Mouse (Mus musculus) granulocyte monocyte progenitor cell, adult 5-6 weeks (primary cell): ENCODE data around the gene Emx1. TPM values are rescaled to one million over a fixed set of nuclear protein-coding genes. Genes with fewer than 3 reads are reported as not detected.
A peak's percentile ranks its signal among the peaks of the same experiment; 100 is the strongest.
"Not testable (repeated sequence)": the region's sequence is repeated elsewhere in the genome, so short reads cannot be mapped to it uniquely, and the experiment has no call there.

Experiments
- ATAC-seq: replicated peaks from 2 replicates; pipeline ENCODE4 v1.8.0; 2016; ENCODE audit warnings: mild to moderate bottlenecking, moderate TSS enrichment, inconsistent platforms; ENCODE audit not compliant: poor library complexity, severe bottlenecking
- total RNA-seq, 2 experiments: library from RNA; stranded (forward) in 1 of 2; stranded (reverse) in 1 of 2; fragments of 200-712, 200-1000 nt in 1 of 2; fragments of >200 nt in 1 of 2; fragmentation: Nextera tagmentation in 1 of 2; gene quantifications; 2 replicates each; pipeline ENCODE4 v1.2.3; 2014 to 2017

Emx1 gene
- not detected in 2 replicates for total RNA-seq (2014; fragmentation: Nextera tagmentation)
- not detected in 2 replicates for total RNA-seq (2017)

GRCm38 (mm10) chr6:85187340-85188211, at the start of gene Emx1:
TSS of gene Emx1 (plus strand) at chr6:85187438.
- ATAC-seq: no peak

GRCm38 (mm10) chr6:85139534-85139933, 47.7 kb upstream of the Emx1 start:
- no peak for ATAC-seq

GRCm38 (mm10) chr6:85141013-85141412, 46.2 kb upstream of the Emx1 start:
- ATAC-seq: peak; percentile 37

GRCm38 (mm10) chr6:85144466-85144865, 42.8 kb upstream of the Emx1 start:
- no peak for ATAC-seq

GRCm38 (mm10) chr6:85147636-85148035, 39.6 kb upstream of the Emx1 start:
- no peak for ATAC-seq

GRCm38 (mm10) chr6:85150386-85150785, 36.9 kb upstream of the Emx1 start:
- no peak for ATAC-seq

GRCm38 (mm10) chr6:85153970-85154540, 33.2 kb upstream of the Emx1 start:
- peak; percentile 89 for ATAC-seq

GRCm38 (mm10) chr6:85154861-85155528, 32.2 kb upstream of the Emx1 start:
- ATAC-seq: no peak; the same call in 1 of the 2 replicates

- not testable (repeated sequence) for ATAC-seq
Observed at GRCm38 (mm10) chr6:85156551-85156950, 30.7 kb upstream of the Emx1 start.

- ATAC-seq: not testable (repeated sequence)
Observed at GRCm38 (mm10) chr6:85158040-85158804, 29.0 kb upstream of the Emx1 start.

- peak; percentile 60 for ATAC-seq
Observed at GRCm38 (mm10) chr6:85159092-85159760, 28.0 kb upstream of the Emx1 start.

GRCm38 (mm10) chr6:85160201-85160923, 26.9 kb upstream of the Emx1 start:
- peak; percentile 85 for ATAC-seq

- no peak for ATAC-seq
Observed at GRCm38 (mm10) chr6:85165440-85165921, 21.8 kb upstream of the Emx1 start.

- no peak for ATAC-seq
Observed at GRCm38 (mm10) chr6:85179569-85179968, 7.7 kb upstream of the Emx1 start.

- no peak for ATAC-seq
Observed at GRCm38 (mm10) chr6:85180036-85180435, 7.2 kb upstream of the Emx1 start.

- ATAC-seq: peak; percentile 57
Observed at GRCm38 (mm10) chr6:85183951-85184350, 3.3 kb upstream of the Emx1 start.

GRCm38 (mm10) chr6:85186033-85186743, 1.1 kb upstream of the Emx1 start:
- ATAC-seq: no peak

GRCm38 (mm10) chr6:85186744-85187059, 536 bp upstream of the Emx1 start:
- no peak for ATAC-seq
